Mouse (Mus musculus) C2C12 (cell line): Measurements from ENCODE around the gene Ap4s1. TPM values are rescaled to one million over a fixed set of nuclear protein-coding genes. Genes with fewer than 3 reads are reported as not detected.
A peak's percentile ranks its signal among the peaks of the same experiment; 100 is the strongest.
"Not testable (repeated sequence)": the region's sequence is repeated elsewhere in the genome, so short reads cannot be mapped to it uniquely, and the experiment has no call there.

Experiments used
- H3K27me3 ChIP-seq: one replicate; pipeline ENCODE4 v1.6.1; 2011; ENCODE audit not compliant: control insufficient read depth, insufficient read depth, insufficient read length
- H3K36me3 ChIP-seq: one replicate; pipeline ENCODE4 v1.6.1; 2011; ENCODE audit not compliant: control insufficient read depth, insufficient read depth
- H3K4me3 ChIP-seq: one replicate; pipeline ENCODE4 v1.5.1; 2011; ENCODE audit warnings: mild to moderate bottlenecking, control low read depth; ENCODE audit not compliant: poor library complexity, insufficient read depth, severe bottlenecking
- H3K79me2 ChIP-seq: one replicate; pipeline ENCODE4 v1.6.1; 2011; ENCODE audit not compliant: control insufficient read depth, insufficient read depth
- H3K79me3 ChIP-seq: one replicate; pipeline ENCODE4 v1.6.1; 2011; ENCODE audit warnings: low read depth, control low read depth
- H3ac ChIP-seq: one replicate; pipeline ENCODE3; 2011; ENCODE audit warnings: low read depth; ENCODE audit not compliant: control insufficient read depth, insufficient read length
- CEBPB ChIP-seq: IDR thresholded peaks from one replicate; pipeline ENCODE4 v1.6.1; 2011; ENCODE audit warnings: low read depth, mild to moderate bottlenecking, control low read depth, moderate library complexity
- CTCF ChIP-seq: IDR thresholded peaks from one replicate; pipeline ENCODE4 v1.5.1; 2011; ENCODE audit not compliant: control insufficient read depth, insufficient read depth, insufficient read length
- FOSL1 ChIP-seq: IDR thresholded peaks from one replicate; pipeline ENCODE4 v1.8.0; 2011; ENCODE audit warnings: mild to moderate bottlenecking, low read length; ENCODE audit not compliant: poor library complexity, insufficient read depth, severe bottlenecking
- MAX ChIP-seq: IDR thresholded peaks from one replicate; pipeline ENCODE4 v1.6.1; 2011; ENCODE audit warnings: mild to moderate bottlenecking, control low read depth
- MYOD1 ChIP-seq: IDR thresholded peaks from one replicate; pipeline ENCODE4 v1.6.1; 2011; ENCODE audit warnings: low read depth; ENCODE audit not compliant: control insufficient read depth, insufficient read length
- MYOG ChIP-seq: IDR thresholded peaks from one replicate; pipeline ENCODE4 v1.6.1; 2011; ENCODE audit not compliant: control insufficient read depth, insufficient read length; ENCODE audit errors: extremely low read depth
- USF1 ChIP-seq: IDR thresholded peaks from one replicate; pipeline ENCODE4 v1.6.1; 2011; ENCODE audit warnings: low read depth, mild to moderate bottlenecking, control low read depth, moderate library complexity
- long read RNA-seq, 2 experiments: library from polyadenylated mRNA; unstranded; transcript quantifications; one replicate each; pipeline ENCODE4 v2.0.0; 2019 to 2020
- polyA plus RNA-seq: library from polyadenylated mRNA; unstranded; fragments of >200 nt; fragmentation: generic; extraction: Trizol; gene quantifications from one replicate; pipeline ENCODE4 v1.2.1, GENCODE M21; 2012; ENCODE audit warnings: missing spikeins

Gene Ap4s1
- 10.8 TPM for polyA plus RNA-seq
- long read RNA-seq, experiment 1, partial matches to known transcripts: 0 of 5 reads
- long read RNA-seq, experiment 1, other reads (novel, unspliced or antisense): 5 of 5 reads
- long read RNA-seq, experiment 2, partial matches to known transcripts: 0 of 1 reads
- long read RNA-seq, experiment 2, other reads (novel, unspliced or antisense): 1 of 1 reads

GRCm38 (mm10) chr12:51690893-51691844 is at the start of gene Ap4s1:
Gene Ap4s1, plus strand, starts transcription at chr12:51691033.
- peaks cover 49% of the 10 kb centered on the region for H3K79me3 ChIP-seq
- H3K27me3 ChIP-seq: no peaks in the 10 kb centered on the region
- no peaks in the 10 kb centered on the region for H3K36me3 ChIP-seq
- peaks cover 75% of the 10 kb centered on the region for H3K79me2 ChIP-seq
- H3K4me3 ChIP-seq: peak within 1 kb of the TSS; percentile 74
- TF ChIP-seq USF1: no peak
- no peak for TF ChIP-seq CEBPB
- H3ac ChIP-seq: peak within 1 kb of the TSS; percentile 91

GRCm38 (mm10) chr12:51641871-51642270 is 49.0 kb upstream of the Ap4s1 start:
- peaks cover 48% of the 10 kb centered on the region for H3K36me3 ChIP-seq
- peaks cover 13% of the 10 kb centered on the region for H3K79me3 ChIP-seq
- TF ChIP-seq MAX (no peak), FOSL1 (no peak), USF1 (no peak), CTCF (no peak), CEBPB (no peak), MYOD1 (no peak), MYOG (no peak)
- H3K4me3 ChIP-seq: no peak overlapping the region
- no peak overlapping the region for H3ac ChIP-seq
- H3K79me2 ChIP-seq: peaks cover 66% of the 10 kb centered on the region
- no peaks in the 10 kb centered on the region for H3K27me3 ChIP-seq

GRCm38 (mm10) chr12:51649401-51649800 is 41.4 kb upstream of the Ap4s1 start:
- not testable (repeated sequence) for H3ac ChIP-seq, H3K27me3 ChIP-seq, H3K4me3 ChIP-seq
- peaks cover 21% of the 10 kb centered on the region for H3K79me3 ChIP-seq
- peaks cover 33% of the 10 kb centered on the region for H3K79me2 ChIP-seq
- H3K36me3 ChIP-seq: peaks cover 73% of the 10 kb centered on the region

DNA sequence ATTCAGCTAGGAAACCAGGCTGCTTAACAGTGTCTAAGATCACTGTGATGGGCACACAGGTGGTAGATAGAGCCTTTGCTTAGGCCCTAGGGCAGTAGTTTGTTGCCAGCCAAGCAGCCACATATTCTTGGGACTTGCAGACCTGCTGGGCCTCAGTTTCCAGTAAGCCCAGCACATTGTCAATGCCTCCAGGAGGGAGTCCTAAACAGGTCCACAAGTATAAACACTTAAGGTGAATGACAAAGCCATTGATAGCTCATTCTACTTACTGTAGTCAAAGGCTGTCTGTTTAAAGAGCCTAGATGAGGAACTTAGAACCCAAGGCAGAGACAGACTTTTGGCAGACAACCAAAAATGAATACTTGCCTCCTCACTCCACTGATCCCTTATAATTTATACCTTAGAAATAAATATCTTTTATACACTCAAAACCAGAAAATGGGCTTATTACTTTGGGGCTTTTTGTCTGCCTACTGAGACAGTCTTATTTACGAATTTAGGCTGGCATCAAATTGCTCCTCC is 34.8 kb upstream of the Ap4s1 start:
- peaks cover 45% of the 10 kb centered on the region for H3K36me3 ChIP-seq
- TF ChIP-seq CTCF: no peak
- no peak for TF ChIP-seq MAX
- TF ChIP-seq MYOD1: no peak
- TF ChIP-seq FOSL1: no peak
- no peak for TF ChIP-seq MYOG
- TF ChIP-seq USF1: no peak
- no peak for TF ChIP-seq CEBPB
- H3K4me3 ChIP-seq: no peak overlapping the region
- peaks cover 71% of the 10 kb centered on the region for H3K79me3 ChIP-seq
- H3K27me3 ChIP-seq: no peaks in the 10 kb centered on the region
- H3ac ChIP-seq: no peak overlapping the region
- H3K79me2 ChIP-seq: peaks cover 91% of the 10 kb centered on the region

GRCm38 (mm10) chr12:51663011-51663410 is 27.8 kb upstream of the Ap4s1 start:
- Histone ChIP-seq H3K79me3 (peaks cover 97% of the 10 kb centered on the region), H3K27me3 (no peaks in the 10 kb centered on the region), H3K36me3 (peaks cover under 1% of the 10 kb centered on the region), H3K4me3 (no peak overlapping the region), H3K79me2 (peaks cover 100% of the 10 kb centered on the region), H3ac (no peak overlapping the region)
- TF ChIP-seq MAX (no peak), CTCF (no peak), MYOG (no peak), FOSL1 (no peak), CEBPB (no peak), MYOD1 (no peak)

- TF ChIP-seq MAX: no peak
- TF ChIP-seq MYOD1: no peak
These were observed 26.9 kb upstream of the Ap4s1 start for GRCm38 (mm10) chr12:51663908-51664307.

More at GRCm38 (mm10) chr12:51663908-51664307, 26.9 kb upstream of the Ap4s1 start:
- H3K27me3 ChIP-seq: no peaks in the 10 kb centered on the region
- H3K79me3 ChIP-seq: peaks cover 99% of the 10 kb centered on the region
- H3K36me3 ChIP-seq: no peaks in the 10 kb centered on the region
- no peak overlapping the region for H3ac ChIP-seq
- H3K4me3 ChIP-seq: no peak overlapping the region
- H3K79me2 ChIP-seq: peaks cover 100% of the 10 kb centered on the region
